Mouse (Mus musculus) erythroblast, adult 5-6 weeks (primary cell): ENCODE data around the gene Fam78b. TPM values are rescaled to one million over a fixed set of nuclear protein-coding genes. Genes with fewer than 3 reads are reported as not detected.

Source experiments
- ATAC-seq: replicated peaks from 2 replicates; pipeline ENCODE4 v1.8.0; 2016; ENCODE audit warnings: moderate number of reproducible peaks, mild to moderate bottlenecking, moderate TSS enrichment, inconsistent platforms; ENCODE audit not compliant: poor library complexity, low FRiP score, severe bottlenecking
- total RNA-seq, 2 experiments: library from RNA; stranded (forward) in 1 of 2; stranded (reverse) in 1 of 2; fragments of 150-400 nt in 1 of 2; fragments of 200-764, 138-1000 nt in 1 of 2; gene quantifications; 2 replicates each; pipeline versions ENCODE4 v1.2.3 to v1.2.4; 2015 to 2017; ENCODE audit warnings: low replicate concordance in 2 of 2

Fam78b gene
- total RNA-seq (2015; ENCODE audit: low replicate concordance) = 0.63 TPM in 1 of 2 replicates, not detected in the other
- 0.42 TPM in 1 of 2 replicates, not detected in the other for total RNA-seq (2017; ENCODE audit: low replicate concordance)

DNA sequence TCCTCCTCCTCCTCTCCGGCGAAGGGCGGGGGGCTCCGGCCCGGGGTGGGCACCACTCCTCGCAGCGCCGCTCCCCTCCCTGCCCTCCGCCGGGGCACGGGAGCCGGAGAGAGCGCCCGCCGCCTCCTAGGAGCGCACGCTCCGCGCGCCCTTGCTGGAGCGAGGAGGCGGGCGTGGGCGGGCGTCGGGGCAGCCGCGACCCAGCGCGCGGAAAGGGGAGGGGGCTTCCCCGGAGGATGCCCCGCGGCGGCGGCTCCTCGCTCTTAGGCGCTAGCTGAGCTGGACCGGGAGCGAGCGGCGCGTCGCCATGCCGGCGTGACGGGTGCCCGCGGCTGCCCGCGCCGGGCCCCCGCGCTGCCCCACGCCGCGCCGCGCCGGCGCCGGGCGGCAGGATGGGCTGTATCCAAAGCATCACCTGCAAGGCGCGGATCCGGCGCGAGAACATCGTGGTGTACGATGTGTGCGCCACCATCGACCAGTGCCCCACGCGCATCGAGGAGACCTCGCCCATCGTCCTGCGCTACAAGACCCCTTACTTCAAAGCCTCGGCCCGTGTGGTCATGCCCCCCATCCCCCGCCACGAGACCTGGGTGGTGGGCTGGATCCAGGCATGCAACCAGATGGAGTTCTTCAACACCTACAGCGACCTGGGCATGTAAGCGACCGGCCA lies at the start of gene Fam78b:
Gene Fam78b (plus strand): TSS at position 244 of the 670 bp plus-strand sequence.
- ATAC-seq = no peak

DNA sequence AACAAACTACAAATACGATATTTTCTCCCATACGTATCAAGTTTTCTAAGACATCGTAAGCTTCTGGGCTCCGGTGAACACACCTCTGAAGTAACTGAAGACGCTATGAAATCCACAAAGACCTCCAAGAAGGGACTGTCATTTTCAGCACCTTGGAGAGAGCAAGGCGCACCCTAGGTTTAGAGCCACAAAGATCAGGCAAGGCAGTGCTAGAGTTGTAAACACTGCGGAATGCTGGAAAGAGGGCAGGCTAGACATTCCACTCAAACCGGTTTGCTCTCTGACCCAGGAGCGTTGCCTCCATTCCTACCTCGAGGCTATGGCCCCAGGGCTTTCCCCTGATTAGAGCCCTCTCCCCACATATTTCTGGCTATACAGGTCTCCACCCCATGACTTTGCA lies 36.7 kb upstream of the Fam78b start:
- ATAC-seq = no peak

DNA sequence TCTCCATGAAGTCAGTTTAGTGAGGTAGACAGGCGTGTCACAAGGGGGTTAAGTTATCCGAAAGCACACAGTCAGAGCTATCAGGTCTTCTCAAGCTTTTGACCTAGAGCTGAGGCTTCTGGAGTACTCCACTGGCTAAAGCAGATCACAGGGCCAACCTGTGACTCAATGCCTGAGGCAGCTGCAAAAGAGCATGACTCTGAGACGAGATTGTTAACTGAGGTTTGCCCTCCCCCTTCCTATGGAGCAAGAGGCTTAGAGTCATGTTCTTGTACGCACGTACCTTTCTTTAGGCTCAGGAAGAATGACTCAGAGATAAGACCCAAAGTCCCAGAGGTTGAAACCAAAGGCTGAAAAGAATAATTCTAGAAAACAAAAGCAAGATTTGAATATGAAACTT lies 32.9 kb upstream of the Fam78b start:
- no peak for ATAC-seq

DNA sequence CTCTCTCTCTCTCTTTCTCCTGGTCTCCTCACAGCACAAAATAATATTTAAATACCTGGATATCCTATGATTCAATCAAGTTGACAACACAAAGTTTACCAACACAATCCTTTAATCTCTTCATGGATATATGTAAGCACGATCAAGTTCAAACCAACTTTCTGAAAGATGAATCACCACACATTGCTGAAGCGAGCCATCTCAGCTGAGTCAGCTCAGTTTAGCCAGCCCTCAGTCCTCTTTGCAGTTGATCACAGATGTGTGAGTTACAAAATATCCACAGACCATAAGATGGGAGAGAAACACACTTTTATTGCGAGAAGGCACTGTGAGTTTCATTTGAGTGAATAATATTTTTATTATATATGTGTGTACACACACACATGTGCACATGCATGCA lies 27.5 kb upstream of the Fam78b start:
- no peak for ATAC-seq

DNA sequence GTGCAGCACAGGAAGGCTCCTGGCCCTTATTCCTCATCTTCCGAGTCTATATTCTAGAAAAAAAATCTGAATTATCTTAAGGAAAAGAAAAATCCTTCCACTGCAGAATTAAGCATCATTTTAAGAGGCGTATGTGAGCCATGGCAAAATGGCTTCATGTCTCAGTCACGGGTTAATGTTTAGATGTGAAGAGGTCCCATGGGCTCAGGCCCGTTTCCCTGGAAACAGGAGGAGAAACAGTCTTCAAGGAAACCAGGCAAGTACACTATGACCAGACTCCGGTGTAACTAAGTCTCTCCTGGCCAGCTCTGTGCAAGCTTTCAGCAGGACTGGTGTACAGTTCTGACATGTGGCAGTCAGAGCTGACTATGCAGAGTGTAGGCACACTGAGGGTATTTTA lies 22.6 kb upstream of the Fam78b start:
- ATAC-seq = no peak

DNA sequence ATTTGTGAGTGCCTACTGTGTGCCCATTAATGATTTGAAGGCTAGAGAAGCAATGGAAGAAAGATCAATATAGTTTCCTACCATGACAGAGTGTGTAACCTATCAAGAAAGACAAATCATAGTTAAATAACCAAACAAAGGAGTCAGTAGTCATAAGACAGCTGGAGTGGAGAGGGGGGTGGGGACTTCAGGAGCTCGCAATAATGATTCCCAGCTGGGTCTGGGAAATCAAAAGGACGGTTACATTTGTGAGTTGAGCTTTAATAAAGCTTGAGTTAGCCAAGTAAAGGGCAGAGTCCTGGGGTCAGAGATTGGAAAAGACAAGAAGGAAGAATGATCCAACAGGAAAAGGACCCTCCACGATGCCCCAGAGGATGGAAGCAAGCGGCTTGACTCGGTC lies 7.0 kb upstream of the Fam78b start:
- no peak for ATAC-seq

DNA sequence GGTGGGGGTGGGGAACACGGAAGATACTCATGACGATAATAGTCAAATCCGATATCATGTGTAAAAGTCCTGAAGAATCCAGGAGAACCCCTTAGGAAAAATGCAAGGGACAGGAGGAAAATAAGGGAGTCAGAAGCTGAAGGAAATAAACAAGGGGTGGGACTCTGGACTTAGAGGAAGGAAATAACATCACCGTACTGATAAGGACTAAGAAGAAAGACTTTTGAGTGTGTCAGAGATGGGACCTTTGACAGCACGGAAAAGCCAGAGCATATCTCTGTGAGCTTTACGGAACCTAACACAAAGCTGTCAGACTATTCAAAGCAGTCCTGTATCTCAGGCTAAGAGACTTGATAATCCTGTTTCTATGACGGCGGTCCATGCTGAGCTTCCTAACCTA lies 5.0 kb upstream of the Fam78b start:
- ATAC-seq = no peak

DNA sequence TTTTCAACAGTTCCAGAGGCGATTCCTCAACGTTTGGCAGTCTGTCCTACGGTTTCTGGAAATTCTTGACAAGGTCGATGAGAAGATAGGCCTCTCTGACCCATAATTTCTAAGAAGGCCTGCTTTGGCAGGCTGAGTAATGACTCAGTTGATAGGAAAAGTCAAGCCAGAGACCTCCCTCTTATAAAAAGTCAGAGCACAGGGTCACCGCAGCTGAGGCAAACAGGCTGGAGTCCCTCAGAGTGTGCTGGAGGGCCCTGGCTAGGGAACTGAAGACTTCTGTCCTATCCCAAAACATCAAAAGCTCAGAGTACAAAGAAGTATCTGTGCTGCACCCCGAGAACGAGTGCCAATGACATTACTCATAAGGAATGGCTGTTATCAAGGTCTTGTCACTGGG lies 4.4 kb upstream of the Fam78b start:
- no peak for ATAC-seq

DNA sequence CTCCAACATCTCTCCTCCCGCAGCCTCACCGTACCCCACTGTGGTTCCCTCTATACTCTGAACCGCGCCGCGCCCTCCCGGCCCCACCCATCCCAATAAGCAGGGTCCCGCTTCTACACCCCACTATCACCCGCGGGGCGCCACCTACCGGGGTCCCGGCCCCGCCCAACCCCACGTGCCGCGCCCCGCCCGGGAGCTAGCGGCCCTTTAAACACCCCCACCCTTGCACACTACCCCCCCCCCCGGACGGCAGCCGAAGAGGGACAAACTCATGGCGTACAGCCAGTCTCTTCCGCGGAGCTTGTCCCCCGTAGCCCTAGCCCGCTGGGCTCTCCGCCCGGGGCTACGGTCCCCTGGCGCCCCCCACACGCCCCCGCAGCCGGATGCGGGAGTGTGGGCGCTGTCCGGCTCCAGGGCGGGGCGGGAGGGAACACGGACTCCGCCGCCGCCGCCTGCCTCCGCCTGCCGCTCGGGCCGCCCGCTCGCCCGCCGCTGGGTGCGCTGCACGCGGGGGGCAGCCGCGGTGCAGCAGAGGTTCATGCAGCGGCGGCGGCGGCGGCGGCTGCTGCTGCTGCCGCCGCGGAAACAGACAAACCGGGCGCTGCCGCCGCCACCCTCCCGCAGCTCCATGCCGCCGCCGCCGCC lies 566 bp upstream of the Fam78b start:
- no peak for ATAC-seq

DNA sequence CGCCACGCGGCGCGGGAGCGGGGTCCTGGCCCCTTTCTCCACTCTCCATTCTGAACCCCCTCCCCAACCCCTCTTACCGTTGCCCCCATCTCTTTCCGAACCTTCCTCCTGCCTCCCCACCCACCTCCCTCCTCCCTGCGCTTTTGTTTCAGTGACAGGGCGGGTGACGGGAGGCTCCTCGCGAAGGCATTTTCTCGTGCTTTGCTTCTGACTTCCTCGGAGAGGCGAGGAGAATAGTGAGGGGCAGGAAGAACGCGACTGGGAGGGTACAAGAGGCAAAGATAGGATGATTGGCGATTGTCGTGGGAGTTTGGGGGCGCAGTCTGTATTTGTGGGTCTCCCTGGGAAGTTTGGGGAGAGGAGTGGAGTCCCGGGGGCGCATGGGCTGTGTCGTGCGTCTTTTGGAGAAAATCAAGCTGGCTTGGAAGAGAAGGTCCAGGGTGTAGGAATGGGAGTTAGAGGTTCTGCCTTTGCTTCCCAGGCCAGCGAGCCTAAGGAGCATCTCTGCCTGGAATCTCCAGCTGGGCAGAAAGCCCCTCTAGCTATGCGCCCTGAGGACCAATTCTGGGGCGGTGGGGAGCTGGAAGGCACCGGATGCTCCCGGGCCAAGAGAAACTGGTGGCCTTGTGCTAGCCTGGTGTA lies 748 bp downstream of the Fam78b start:
- ATAC-seq = no peak

DNA sequence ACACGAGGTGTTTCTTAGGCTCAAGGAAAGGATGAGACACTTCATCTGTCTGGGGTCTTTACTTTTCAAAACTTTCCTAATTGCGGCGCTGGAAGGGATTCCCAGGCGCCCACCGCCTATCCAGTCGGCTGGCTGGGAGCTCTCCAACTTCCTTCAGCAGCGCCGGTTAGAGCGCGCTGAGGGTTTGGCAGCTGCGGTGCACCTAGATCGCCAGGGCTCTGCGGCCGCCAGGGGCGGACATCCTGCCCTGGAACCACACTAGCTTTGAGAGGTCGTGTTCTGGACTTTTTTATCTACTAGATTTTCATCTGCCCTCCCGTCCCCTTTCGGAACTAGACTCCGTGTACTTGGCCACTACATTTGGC lies 1.3 kb downstream of the Fam78b start:
- ATAC-seq = no peak

DNA sequence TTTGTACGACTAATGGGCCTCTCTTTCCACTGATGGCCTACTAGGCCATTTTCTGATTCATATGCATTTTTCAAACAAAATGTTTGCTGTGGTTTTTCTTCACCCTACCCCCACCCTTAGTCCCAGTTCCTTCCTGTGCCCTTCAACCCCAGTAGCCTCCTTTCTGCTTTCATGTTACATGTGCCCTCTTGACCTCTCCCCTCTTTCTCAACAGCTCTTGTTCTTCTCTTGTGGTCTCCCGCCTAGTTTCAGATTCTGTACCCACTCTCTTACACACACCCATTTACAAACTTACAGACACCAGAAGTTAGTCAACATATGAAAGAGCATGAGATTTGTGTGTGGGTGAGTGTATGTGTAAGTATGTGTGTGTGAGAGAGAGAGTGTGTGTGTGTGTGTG lies 3.4 kb downstream of the Fam78b start:
- no peak for ATAC-seq

DNA sequence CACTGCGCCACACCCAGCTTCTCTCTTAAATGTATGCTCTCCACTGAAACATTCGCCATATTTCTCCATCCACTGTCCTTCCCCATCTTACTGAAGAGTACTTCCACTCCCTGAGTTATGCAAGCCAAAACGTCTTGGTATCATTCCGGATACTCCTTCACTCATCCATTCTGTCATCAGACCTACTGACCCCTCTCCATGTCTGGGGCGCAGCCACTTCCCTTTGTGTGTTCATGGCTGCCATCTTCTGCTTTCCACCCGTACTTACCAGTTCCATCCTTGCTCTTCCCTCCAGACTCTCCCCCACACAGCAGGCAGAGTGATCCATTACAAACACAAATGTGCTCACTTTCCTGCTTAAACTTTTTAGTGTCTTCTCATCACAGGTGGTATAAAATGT lies 6.1 kb downstream of the Fam78b start:
- no peak for ATAC-seq

DNA sequence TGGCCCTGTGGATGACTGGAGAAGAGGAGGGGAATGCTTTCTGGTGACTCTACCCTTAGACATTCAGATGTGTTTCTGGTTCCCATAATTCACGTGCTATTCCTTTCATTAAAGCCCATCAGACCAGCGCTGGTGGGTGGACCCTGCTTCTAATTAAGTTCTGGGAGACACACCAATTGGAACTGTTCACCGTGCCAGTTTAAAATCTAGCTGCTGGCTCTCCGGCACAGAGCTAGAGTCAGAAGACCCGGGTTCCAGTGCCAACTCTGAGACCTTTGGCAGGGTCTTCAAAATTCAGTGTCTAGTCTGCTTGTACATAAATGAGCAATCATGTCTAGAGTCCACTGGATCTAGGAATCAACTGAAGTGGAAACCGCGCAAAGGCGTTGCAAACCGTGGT lies 9.0 kb downstream of the Fam78b start:
- ATAC-seq = no peak

DNA sequence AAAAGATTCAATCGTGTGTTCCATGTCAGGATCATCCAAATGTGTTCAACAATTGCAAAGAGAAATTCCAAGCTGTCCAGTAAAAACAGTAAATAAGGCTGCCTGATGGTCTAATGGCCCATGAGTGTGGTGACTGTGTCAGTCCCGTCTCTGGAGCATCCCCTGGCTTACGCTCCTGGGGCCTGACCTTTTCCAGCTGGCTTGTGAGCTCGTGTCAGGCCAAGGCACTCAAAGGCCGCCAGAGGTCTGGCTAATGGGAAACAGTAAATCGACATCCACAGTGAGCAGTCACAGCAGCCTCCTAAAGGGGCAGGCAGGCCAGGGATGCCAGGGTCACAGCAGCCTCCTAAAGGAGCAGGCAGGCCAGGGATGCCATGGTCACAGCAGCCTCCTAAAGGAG lies 10.1 kb downstream of the Fam78b start:
- ATAC-seq = no peak

DNA sequence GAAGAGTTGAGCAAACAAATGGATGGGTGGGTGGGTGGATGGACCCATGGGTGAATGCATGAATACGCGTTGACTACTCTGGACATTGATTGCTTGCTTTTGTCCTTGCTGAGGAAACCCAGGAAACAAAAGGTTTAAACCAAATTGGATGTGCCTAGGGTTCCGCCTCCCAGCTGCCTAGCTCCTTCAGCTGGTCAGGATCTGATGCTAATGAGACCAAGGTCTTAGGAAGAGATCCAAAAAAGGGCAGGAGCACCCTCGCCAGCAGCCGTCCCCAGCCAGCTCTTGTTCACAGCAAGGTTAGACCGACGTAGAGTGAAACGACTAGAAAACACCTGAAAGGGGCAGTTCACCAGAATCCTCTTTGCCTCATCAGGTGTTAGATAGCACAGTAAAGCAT lies 11.4 kb downstream of the Fam78b start:
- ATAC-seq = no peak

DNA sequence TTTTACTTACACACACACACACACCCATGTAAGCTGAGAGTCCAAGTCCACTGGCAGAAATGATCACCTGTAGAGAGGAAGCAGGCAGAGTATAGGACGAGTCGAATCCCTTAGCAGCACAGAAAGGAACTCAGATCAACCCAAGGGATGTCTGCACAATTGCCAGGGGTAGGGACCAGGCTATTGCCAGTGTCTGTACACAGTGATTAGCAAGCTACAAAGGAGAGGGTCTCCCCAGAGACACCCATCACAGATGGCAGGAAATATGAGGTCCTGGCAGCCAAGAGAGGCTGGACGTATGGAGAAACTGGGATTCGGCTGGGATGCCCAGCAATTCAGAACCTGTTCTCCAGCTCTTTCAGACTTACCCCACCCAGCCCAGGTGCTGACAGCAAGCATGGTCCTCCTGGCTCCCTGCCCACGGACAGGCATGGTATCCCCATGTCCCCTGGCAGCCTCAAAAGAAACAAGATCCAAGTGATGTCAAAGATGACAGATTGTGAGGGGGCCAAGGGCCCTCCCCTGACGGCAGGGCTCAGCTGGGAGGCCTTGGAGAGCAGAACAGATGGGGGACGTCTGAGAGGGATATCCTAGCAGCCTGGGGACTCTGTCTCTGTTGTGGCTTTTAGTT lies 12.1 kb downstream of the Fam78b start:
- ATAC-seq = no peak

DNA sequence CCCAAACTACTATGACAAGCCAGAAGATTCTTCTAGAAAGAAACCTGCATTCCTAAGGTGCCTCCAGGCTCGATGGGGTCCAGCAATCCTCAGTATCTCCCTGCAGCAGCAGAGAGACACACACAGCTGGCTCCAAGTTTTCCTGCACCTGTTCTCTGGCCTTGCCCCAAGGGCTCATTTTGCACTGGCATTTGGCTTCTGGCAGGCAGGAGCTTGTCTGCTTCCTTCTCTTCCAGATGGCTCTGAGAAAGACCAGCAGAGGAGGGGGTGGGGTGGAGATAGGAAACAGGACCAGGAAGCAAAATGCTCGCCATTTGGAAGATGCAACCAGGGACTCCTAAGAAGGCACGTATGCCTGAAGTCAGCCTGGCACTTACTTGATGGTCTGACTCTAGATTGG lies 15.1 kb downstream of the Fam78b start:
- ATAC-seq = no peak

DNA sequence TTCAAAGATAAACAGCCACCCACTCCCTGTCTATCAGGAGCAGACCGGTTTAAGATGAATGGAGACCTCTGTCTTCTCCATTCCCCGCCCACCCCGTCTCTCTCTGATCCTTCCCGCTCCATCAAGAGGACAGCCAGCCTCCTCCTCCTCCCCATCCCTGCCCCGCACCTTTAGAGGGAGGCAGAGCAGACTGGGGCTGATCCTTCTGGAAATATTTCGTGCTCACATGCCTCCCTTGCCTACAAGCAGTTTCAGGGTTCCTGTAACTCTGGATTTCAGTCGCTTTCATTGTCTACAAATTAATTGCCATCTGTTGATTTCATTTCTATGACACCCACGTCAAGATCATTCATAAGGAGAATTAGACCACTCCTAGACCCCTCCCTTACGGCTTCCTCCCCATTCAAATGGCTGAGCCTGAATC lies 20.8 kb downstream of the Fam78b start:
- no peak for ATAC-seq

DNA sequence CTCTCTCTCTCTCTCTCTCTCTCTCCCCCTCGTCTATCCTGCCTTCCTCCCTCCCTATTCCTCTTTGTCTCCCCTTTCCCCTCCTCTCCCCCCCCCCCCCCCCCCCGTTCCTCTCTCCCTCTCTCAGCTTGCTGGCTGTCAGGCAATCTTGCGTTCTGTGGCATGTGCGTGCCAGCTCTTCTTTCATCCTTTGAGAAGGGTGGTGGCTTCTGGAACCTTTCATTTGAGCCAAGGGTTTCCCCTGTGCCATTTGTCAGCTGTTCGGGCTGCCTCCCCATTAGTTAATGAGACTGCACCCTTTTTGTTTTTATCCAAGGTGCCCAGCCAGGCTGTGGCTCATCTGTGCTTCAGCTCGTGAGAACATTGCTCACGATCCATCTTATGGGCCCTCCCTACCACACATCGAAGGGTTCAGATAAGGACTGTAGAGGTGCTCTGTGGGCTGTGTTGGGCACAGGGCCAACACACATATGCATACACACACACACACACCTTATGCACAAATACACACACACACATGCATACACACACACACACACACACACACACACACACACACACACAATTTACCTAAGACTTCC lies 21.4 kb downstream of the Fam78b start:
- ATAC-seq = no peak

DNA sequence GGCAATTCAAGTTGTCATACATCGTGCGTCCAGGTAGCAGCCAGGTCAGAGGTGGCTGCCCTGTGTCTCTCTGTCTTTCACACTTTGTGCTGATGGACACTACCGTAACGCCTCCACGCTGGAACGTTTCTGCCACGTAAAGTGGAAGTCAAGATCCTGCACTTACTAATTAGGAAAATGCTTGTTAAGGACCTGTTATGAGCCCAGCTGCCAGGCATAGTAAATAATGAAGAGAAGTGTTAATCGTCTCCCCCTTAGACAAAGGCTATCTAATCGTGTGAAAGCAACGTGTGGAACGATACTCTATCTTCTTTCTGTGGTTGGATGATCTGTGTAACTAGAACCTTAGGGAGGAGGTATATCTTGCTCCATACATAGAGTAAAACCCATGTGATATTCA lies 22.6 kb downstream of the Fam78b start:
- no peak for ATAC-seq
